Mouse (Mus musculus) cerebellum, postnatal 36 days (tissue): Measurements from ENCODE around the gene Cacna1a.

Source experiments
- DNase-seq, 2 experiments: peaks; one replicate each; pipeline ENCODE4 v3.0.0; 2021 to 2022; ENCODE audit warnings: mixed read lengths in 2 of 2

Gene Cacna1a

GRCm38 (mm10) chr8:84542481-84542880, 154.2 kb downstream of the Cacna1a start:
- no peak for DNase-seq

- no peak for DNase-seq
Observed at GRCm38 (mm10) chr8:84545522-84545921, 157.3 kb downstream of the Cacna1a start.

GRCm38 (mm10) chr8:84552457-84552856, 164.2 kb downstream of the Cacna1a start:
- no peak for DNase-seq

- DNase-seq = peak; percentile 93 to 95
Observed at GRCm38 (mm10) chr8:84553106-84553505, 164.9 kb downstream of the Cacna1a start.

GRCm38 (mm10) chr8:84553617-84554016, 165.4 kb downstream of the Cacna1a start:
- no peak for DNase-seq

- DNase-seq = peak; percentile 98
Observed at GRCm38 (mm10) chr8:84554301-84555027, 166.2 kb downstream of the Cacna1a start.

- DNase-seq = peak in 1 of 2 experiments; percentile 45
Observed at GRCm38 (mm10) chr8:84555269-84555668, 167.0 kb downstream of the Cacna1a start.

- no peak for DNase-seq
Observed at GRCm38 (mm10) chr8:84557936-84558335, 169.7 kb downstream of the Cacna1a start.

- DNase-seq = peak; percentile 49 to 54
Observed at GRCm38 (mm10) chr8:84559121-84559604, 170.9 kb downstream of the Cacna1a start.

- DNase-seq = no peak
Observed at GRCm38 (mm10) chr8:84561698-84562097, 173.5 kb downstream of the Cacna1a start.

GRCm38 (mm10) chr8:84564042-84564441, 175.8 kb downstream of the Cacna1a start:
- peak in 1 of 2 experiments; percentile 6 for DNase-seq

- DNase-seq = peak; percentile 64 to 70
Observed at GRCm38 (mm10) chr8:84565577-84566360, 177.5 kb downstream of the Cacna1a start.

- no peak for DNase-seq
Observed at GRCm38 (mm10) chr8:84566816-84567413, 178.7 kb downstream of the Cacna1a start.

GRCm38 (mm10) chr8:84567541-84567940, 179.3 kb downstream of the Cacna1a start:
- DNase-seq = peak in 1 of 2 experiments; percentile 56

- DNase-seq = no peak
Observed at GRCm38 (mm10) chr8:84568737-84569136, 180.5 kb downstream of the Cacna1a start.

GRCm38 (mm10) chr8:84569921-84570673, 181.9 kb downstream of the Cacna1a start:
- peak in 1 of 2 experiments; percentile 43 for DNase-seq

GRCm38 (mm10) chr8:84577432-84577831, 189.2 kb downstream of the Cacna1a start:
- no peak for DNase-seq

GRCm38 (mm10) chr8:84579595-84579994, 191.4 kb downstream of the Cacna1a start:
- peak in 1 of 2 experiments; percentile 61 for DNase-seq

GRCm38 (mm10) chr8:84585311-84585710, 197.1 kb downstream of the Cacna1a start:
- no peak for DNase-seq

GRCm38 (mm10) chr8:84586221-84586620, 198.0 kb downstream of the Cacna1a start:
- peak; percentile 42 to 45 for DNase-seq

GRCm38 (mm10) chr8:84588498-84588897, 200.3 kb downstream of the Cacna1a start:
- peak in 1 of 2 experiments; percentile 53 for DNase-seq

- DNase-seq = peak; percentile 83 to 86
Observed at GRCm38 (mm10) chr8:84592015-84592662, 203.9 kb downstream of the Cacna1a start.
